Mouse (Mus musculus): Measurements from ENCODE around the gene Mrpl58.

GRCm38 (mm10) chr11:115430561-115430960 lies 27.0 kb downstream of the Mrpl58 start:
- TF ChIP-seq POLR2A (IDR thresholded peaks at IDR 0.05; ENCODE audit: low read depth, low read length) (no peak), CTCF (conservative IDR thresholded peaks at IDR 0.05; ENCODE audit: insufficient read depth, insufficient read length, low read depth, low read length) (no peak)

All from kidney, adult 2 months (tissue).